Mouse (Mus musculus): ENCODE measurements around the gene Fbxl2.

The Fbxl2 gene

GRCm38 (mm10) chr9:114019012-114019762 lies 26.8 kb downstream of the Fbxl2 start:
- no peak for DNase-seq (ENCODE audit: low spot score in 2 of 2)

GRCm38 (mm10) chr9:114016402-114016801 lies 29.6 kb downstream of the Fbxl2 start:
- DNase-seq (ENCODE audit: low spot score in 2 of 2): no peak

GRCm38 (mm10) chr9:114015724-114016123 lies 30.3 kb downstream of the Fbxl2 start:
- no peak for DNase-seq (ENCODE audit: low spot score in 2 of 2)

- no peak for DNase-seq (ENCODE audit: low spot score in 2 of 2)
These were observed 32.0 kb downstream of the Fbxl2 start for GRCm38 (mm10) chr9:114014034-114014433.

GRCm38 (mm10) chr9:114011203-114011602 lies 34.8 kb downstream of the Fbxl2 start:
- no peak for DNase-seq (ENCODE audit: low spot score in 2 of 2)

- no peak for DNase-seq (ENCODE audit: low spot score in 2 of 2)
These were observed 36.5 kb downstream of the Fbxl2 start for GRCm38 (mm10) chr9:114009526-114009925.

GRCm38 (mm10) chr9:114007850-114008350 lies 38.1 kb downstream of the Fbxl2 start:
- DNase-seq (ENCODE audit: low spot score in 2 of 2): no peak

GRCm38 (mm10) chr9:114006801-114007200 lies 39.2 kb downstream of the Fbxl2 start:
- no peak for DNase-seq (ENCODE audit: low spot score in 2 of 2)

GRCm38 (mm10) chr9:113998311-113998710 lies 47.7 kb downstream of the Fbxl2 start:
- no peak for DNase-seq (ENCODE audit: low spot score in 2 of 2)

- no peak for DNase-seq (ENCODE audit: low spot score in 2 of 2)
These were observed 53.2 kb downstream of the Fbxl2 start for GRCm38 (mm10) chr9:113992810-113993209.

GRCm38 (mm10) chr9:113990547-113991248 lies 55.3 kb downstream of the Fbxl2 start:
- DNase-seq (ENCODE audit: low spot score in 2 of 2): peak; percentile 55 to 85

- DNase-seq (ENCODE audit: low spot score in 2 of 2): no peak
These were observed 60.9 kb downstream of the Fbxl2 start for GRCm38 (mm10) chr9:113984946-113985620.

- DNase-seq (ENCODE audit: low spot score in 2 of 2): no peak
These were observed 62.9 kb downstream of the Fbxl2 start for GRCm38 (mm10) chr9:113982883-113983670.

- DNase-seq (ENCODE audit: low spot score in 2 of 2): no peak
These were observed 63.5 kb downstream of the Fbxl2 start for GRCm38 (mm10) chr9:113982451-113982850.

GRCm38 (mm10) chr9:113981099-113981880 lies 64.7 kb downstream of the Fbxl2 start:
- no peak for DNase-seq (ENCODE audit: low spot score in 2 of 2)

- DNase-seq (ENCODE audit: low spot score in 2 of 2): no peak
These were observed 66.6 kb downstream of the Fbxl2 start for GRCm38 (mm10) chr9:113979356-113979755.

GRCm38 (mm10) chr9:113978656-113979055 lies 67.3 kb downstream of the Fbxl2 start:
- no peak for DNase-seq (ENCODE audit: low spot score in 2 of 2)

- no peak for DNase-seq (ENCODE audit: low spot score in 2 of 2)
These were observed 68.7 kb downstream of the Fbxl2 start for GRCm38 (mm10) chr9:113977225-113977840.

GRCm38 (mm10) chr9:113976264-113976663 lies 69.7 kb downstream of the Fbxl2 start:
- no peak for DNase-seq (ENCODE audit: low spot score in 2 of 2)

- DNase-seq (ENCODE audit: low spot score in 2 of 2): no peak
These were observed 70.5 kb downstream of the Fbxl2 start for GRCm38 (mm10) chr9:113975442-113975841.

Data from urinary bladder, postnatal 4 days (tissue).